Mouse (Mus musculus): ENCODE measurements around the gene Dnm1.

The Dnm1 gene

DNA sequence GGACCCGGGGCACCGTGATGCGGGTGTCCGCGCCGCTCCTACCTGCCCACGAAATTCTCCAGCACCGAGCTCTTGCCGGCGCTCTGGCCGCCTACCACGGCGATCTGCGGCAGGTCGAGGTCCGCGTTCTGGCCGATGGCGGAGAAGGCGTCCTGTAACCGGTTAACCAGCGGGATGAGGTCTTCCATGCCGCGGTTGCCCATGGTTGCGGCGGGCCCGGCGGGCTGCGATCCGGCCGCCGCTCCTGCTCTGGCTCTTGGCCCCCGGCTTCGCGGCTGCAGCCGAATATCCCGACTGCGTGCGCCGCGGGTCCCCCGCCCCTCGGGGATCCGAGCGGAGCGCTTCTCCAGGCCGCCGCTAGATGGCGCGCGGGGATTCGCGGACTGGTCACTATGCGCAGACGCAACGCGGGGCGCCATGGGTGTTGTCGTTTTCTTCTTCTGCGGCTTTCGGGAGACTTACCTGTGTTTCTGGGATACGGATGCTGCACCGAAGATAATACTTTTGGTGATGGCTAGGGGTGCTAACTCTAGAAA is at the start of gene Dnm1:
Gene Dnm1 (minus strand): TSS at position 332 of the 536 bp plus-strand sequence.
- TF ChIP-seq GATA4 (IDR thresholded peaks at IDR 0.05; ENCODE audit: insufficient replicate concordance, low read length): no peak

DNA sequence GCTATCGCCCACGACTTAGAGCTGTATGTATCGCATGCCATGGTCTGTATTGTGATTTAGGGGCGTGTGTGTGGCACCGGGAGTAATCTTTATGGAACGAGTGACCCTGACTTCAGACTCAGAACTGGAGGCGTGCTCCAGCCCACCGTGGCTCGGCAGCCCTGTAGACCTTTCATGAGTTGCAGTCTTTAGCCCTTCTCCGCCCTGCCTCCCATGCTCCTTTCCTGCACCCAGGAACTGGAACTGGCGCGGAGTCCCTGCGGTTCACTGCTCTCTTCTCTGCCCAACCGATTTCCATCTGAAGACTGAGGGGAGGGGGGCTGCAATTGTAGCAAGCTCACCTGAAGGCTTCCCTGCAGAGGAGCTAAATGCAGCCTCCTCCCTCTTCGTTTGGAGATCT is 43.6 kb upstream of the Dnm1 start:
- no peak for TF ChIP-seq GATA4 (IDR thresholded peaks at IDR 0.05; ENCODE audit: insufficient replicate concordance, low read length)

DNA sequence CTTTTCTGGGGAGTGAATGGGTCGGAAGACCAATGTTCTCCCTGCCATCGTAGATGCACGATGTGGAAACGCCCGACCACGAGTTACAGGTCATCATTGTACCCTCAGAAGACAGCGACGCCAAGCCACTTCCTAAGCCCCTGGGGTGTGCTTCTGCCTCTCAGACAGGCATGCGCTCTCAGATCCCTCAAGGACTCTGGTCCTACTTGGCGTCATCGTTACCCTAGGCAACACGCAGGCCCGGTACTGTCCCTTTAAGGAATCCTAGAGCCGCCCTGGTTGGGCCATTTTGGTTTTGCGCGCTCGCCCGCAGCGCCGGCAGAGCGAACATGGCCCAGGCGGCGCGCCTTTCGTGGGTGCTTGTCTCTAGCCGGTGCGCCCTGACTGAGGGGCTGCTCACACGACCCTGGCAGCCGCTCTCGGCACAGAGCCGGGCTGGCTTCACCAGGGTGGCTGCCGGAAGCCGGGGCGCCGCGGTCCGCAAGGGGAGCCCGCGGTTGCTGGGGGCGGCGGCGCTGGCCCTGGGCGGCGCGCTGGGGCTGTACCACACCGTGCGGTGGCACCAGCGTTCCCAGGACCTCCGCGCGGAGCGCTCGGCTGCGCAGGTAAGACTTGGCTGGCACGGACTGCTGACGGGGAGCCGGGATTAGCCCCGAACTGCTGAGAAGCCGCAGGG is 42.9 kb upstream of the Dnm1 start:
- TF ChIP-seq GATA4 (IDR thresholded peaks at IDR 0.05; ENCODE audit: insufficient replicate concordance, low read length): no peak

DNA sequence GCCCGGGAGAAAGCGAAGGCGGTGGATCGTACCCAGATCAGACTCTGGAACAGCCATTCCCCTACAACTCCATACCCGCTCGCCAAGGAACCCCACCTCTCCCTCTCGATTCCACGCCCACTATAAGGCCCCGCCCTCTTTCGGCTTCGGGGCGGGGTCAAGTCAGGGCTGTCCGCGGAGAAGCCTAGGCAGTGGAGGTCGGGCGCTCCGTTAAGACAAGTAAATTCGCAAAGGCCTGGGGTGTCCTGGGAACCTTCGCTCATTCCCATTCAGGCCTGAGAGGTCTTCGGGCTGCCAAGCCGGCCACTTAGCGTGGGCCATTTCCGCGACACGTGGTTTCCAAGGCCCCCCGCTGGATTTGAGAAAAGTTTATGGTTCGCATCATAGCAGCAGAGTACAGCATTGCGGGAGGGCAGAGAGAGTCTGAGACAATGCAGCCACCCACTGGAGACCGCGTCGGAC is 42.4 kb upstream of the Dnm1 start, which contains the start of gene Ptges2:
Gene Ptges2 (plus strand): TSS at position 413 of the 462 bp plus-strand sequence.
- no peak for TF ChIP-seq GATA4 (IDR thresholded peaks at IDR 0.05; ENCODE audit: insufficient replicate concordance, low read length)

DNA sequence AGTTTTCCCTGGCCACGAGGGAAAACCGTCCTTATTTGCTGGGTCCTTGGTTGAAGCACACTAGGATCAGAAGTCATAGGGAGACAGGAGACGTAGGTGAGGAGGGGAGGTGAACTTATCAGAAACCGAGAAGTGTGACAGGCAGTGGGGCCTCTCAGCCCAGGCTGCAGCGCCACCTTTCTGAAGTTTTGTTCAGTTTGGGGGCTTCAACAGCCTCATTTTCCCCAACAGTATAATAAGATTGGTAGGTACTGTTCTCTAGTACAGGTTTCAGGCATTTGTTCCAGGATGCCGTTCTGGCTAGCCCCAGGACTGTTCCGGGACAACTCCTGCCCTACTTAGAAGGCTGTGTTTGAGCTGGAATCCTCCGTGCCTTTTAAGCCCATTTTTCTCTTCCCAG is 41.8 kb upstream of the Dnm1 start:
- TF ChIP-seq GATA4 (IDR thresholded peaks at IDR 0.05; ENCODE audit: insufficient replicate concordance, low read length): no peak

DNA sequence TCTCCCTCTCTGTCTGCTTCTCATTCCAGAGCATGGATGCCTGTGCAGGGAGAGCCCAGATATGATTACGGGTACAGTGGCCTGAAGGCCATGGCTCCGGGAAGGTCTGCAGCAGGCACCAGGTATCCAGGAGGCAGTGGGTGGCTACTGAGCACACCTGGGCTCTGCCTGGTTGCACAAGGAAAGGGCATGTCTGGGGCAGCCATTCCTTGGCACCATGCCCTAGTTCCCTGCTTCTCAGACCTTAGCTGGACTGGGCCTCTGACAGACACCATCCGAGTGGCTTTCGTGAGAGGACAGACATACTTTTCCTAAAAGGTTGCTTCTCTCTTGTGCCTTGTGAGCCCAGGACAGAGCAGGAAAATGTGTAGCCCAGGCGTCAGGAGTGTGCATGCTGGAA is 38.9 kb upstream of the Dnm1 start:
- no peak for TF ChIP-seq GATA4 (IDR thresholded peaks at IDR 0.05; ENCODE audit: insufficient replicate concordance, low read length)

DNA sequence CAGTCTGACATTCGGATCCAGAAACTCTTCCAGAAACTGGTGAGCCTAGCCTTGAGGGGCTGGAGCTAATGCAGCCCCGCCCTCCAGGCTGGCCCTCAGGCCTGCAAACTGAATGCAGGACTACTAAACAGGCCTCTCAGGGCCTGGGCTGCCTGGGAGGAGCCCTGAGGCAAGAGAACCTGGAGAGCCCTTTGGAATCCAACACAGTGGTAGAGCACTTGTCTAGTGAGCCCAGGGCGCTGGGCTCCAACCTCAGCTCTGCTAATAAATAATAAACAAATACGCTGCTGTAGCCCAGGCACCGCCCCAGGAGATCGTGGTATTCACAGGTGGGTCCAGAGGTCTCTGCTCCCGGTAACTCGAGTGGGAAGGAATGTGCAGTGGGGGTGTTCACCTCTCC is 37.7 kb upstream of the Dnm1 start:
- no peak for TF ChIP-seq GATA4 (IDR thresholded peaks at IDR 0.05; ENCODE audit: insufficient replicate concordance, low read length)

DNA sequence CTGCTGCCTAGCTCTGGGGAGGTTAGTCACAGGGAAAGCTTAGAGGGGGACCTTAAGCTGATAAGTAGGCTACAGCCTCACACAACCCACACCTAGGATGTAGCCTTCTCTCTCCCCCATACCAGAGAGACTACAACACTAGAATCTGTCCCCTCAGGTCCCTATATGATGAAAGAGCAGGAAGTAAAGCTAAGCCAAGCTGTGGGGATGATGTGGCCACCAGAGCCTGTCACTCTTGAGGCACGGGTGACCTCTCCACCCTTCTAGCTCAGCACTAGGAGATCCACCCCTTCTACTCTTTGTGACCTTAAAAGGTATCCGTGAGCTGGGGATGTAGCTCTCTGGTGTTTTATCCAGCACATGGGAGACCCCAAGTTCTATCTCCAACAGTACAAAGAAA is 36.0 kb upstream of the Dnm1 start:
- no peak for TF ChIP-seq GATA4 (IDR thresholded peaks at IDR 0.05; ENCODE audit: insufficient replicate concordance, low read length)

DNA sequence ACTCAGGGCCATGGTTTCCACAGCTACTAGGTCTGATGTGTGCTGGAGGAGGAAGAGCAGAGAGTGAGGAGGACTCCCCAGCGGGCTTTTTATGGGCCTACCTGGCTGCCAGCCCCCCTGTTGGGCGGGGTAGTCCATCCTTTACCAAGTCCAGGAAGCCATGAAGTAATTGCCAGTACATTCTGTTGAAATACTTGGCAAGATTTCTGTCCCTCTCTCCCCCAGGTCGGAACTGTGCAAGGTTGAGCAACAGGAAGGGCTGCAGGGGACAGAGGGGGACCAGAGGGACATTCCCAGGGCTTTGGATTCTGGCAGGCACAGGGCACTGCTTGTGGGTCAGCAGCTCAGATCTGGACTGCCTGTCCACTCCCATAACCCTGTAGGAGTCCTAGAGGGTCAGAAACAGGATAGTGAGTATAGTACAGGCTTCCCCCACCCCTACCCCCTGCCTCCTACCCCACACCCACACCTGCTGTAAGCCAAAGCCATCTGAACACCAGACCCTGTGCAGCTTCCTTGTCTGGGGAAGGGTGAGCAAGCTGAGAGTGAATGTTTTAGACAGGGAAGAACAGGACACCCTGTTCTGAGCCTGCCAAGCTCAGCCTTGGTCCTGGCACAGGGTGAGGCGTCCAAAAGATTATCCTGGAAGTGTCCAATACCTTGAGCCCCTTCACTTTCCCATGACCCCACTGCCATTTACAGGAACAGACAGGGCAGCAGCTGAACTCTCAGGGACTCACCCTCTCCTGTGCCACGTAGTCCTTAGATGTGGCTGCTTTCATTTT is 34.8 kb upstream of the Dnm1 start, which contains the start of gene Lcn2:
Gene Lcn2 (minus strand): TSS at position 547 of the 785 bp plus-strand sequence.
- no peak for TF ChIP-seq GATA4 (IDR thresholded peaks at IDR 0.05; ENCODE audit: insufficient replicate concordance, low read length)

DNA sequence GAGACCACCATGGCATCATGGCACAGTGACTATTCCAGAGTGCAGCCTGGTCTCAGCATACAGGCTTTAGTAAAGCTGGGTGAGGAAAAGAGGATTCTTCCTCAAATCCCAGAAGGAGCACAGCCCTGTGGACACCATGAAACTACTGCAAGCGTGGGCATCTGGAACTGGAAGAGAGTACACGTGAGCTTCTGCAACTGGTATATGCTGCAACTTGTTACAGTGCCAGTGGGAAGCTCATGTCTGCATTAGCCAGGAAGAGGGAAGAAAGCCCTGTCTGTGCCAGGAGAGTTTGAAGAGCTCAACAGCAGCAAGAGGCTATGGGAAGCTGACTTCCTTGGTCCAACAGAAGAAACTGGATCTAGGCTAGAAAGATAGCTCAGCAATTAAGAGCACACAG is 29.6 kb upstream of the Dnm1 start:
- no peak for TF ChIP-seq GATA4 (IDR thresholded peaks at IDR 0.05; ENCODE audit: insufficient replicate concordance, low read length)

DNA sequence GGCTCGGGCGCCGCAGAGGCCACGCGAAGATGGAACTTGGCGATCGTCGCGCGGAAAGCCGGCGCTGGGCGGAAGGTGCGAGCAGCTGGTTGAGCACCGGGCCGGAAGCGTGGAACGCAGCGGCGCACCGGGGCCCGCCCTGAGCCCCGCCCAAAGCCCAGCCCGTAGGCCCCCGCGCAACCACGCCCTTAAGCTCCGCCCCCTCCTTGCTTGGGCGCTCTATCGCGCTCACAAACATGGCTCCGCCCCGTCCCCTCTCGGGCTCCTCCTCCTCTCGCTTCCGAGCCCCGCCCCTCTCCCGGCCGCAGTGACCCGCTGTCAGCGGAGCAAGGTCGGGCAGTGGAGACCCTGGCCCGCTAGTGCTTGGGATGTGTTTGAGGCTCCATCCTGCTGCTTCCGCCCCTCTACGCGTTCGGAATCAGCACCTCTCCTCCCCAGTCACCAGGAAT is 28.7 kb upstream of the Dnm1 start, which contains the start of gene 1110008P14Rik:
Gene 1110008P14Rik (minus strand): TSS at position 164 of the 449 bp plus-strand sequence.
- TF ChIP-seq GATA4 (IDR thresholded peaks at IDR 0.05; ENCODE audit: insufficient replicate concordance, low read length): no peak

DNA sequence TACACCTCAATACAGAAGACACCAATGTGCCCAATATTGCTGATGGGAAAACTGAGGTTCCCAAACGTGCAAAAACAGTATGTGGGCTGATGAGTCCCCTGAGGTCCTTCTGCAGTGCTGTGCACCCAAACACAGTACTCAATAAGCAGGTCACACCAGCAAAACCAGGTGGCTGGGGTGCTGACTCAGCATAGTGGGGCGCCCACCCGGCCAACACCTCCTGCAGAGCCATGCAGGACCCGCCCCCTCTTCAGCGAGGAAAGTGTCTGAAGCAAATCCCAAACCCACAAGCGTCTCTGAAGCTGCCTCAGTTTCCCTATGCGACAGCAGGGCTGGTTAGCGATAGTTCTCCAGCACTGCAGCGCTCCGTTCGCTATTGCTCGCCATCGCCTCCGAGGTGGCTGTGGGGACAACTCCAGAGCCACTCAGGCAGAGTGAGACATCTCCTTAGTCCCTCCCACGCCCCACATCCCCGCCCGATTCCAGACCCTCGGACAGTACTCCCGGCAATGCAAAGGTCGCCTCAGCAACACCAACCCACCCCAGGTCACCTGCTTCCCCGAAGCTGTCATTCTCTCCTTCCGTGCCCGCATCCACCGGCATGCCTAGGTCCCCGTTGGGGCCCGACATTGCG is 28.1 kb upstream of the Dnm1 start:
- TF ChIP-seq GATA4 (IDR thresholded peaks at IDR 0.05; ENCODE audit: insufficient replicate concordance, low read length): no peak

DNA sequence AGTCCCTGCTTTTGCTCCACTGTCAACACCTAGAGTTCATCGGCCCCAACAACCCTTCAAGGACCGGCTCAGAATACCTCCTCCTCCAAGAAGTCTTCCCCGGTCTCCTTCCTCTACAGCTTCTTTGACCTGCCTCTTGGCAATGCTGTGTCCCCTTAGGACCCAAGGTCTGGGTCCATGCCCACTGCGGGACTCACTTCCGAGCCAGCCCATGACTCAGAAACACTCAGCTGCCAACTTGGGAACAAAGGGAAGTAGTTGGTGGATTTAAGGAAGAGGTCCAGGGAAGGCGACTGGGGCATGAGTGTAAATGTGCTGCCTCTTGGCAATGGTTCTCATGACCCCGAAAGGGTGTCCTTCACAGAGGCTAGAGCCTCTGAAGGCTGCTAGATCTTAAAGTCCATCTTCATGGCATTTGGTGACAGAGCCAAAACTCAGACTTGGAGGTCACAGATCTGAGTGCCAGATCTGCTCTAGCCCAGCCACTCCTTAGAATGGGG is 26.9 kb upstream of the Dnm1 start:
- no peak for TF ChIP-seq GATA4 (IDR thresholded peaks at IDR 0.05; ENCODE audit: insufficient replicate concordance, low read length)

DNA sequence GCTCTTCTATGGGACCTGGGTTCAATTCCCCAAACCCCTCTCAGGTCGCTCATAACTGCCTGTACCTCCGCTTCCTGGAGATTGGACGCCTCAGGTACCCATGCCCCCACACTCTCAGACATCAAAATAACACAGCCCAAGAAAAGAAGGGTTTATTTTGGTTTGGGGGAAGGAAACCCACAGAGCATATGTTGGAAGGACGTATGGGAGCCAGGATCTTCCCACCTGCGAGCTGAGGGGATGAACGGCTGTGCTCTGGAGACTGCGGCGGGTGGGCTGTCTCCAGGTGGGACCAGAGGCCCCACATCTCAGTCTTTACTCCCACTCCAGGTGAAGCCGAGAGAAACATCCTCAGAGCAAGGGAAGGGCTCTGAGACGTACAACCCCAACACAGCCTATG is 23.8 kb upstream of the Dnm1 start:
- no peak for TF ChIP-seq GATA4 (IDR thresholded peaks at IDR 0.05; ENCODE audit: insufficient replicate concordance, low read length)

DNA sequence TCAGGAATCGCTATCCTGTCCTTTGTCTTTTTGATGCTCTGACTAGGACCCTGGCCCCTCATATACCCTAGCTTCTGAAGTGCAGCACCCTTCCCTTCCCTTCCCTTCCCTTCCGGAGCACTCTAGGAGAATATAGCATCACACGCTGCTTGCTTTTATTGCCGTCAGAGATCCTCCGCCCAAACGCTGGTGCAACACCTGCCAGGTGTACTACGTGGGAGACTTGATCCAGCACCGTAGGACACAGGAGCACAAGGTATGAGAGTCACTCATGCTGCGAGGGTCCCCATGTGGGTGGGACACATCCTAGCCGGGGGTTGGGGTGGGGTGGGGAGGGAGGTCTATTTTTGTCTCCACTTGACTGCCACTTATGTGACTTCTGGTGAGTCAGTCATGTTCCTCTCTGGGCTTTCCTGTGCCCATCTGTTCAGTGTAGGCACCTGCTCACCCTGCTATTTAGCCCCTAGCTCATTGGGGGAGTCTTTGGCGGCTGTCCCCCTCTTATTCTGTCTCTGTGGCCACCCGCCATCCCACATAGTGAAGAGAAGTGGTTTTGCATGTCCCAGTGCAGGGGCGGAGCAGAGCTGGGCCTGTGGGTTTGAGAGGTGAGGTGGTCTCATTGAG is 22.3 kb upstream of the Dnm1 start:
- no peak for TF ChIP-seq GATA4 (IDR thresholded peaks at IDR 0.05; ENCODE audit: insufficient replicate concordance, low read length)

All from liver, adult (tissue).